Mouse (Mus musculus) 3134 (cell line): ENCODE results near the gene Ccnk.

Experiments used
- DNase-seq: peaks from one replicate; pipeline ENCODE4 v3.0.0-alpha.2; 2011; ENCODE audit warnings: low spot score; ENCODE audit not compliant: insufficient read length; ENCODE audit errors: extremely low read depth

Gene Ccnk

DNA sequence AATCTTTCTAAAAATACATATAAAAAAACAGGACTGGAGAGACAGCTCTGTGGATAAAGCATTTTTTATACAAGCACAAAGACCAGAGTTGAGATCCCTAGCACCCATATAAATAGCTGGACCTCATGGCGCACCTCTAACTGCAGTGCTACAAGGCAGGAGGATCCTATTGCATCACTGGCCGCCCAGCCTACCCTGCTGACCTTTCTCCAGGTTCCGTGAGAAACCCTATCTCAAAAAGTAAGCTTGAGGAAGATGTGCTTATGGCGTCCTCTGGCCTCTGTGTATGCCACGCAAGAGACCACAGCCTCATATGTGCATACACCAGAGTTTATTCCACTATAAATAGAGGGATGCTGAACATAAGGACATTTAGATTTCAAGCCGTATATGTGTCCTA is 2.3 kb downstream of the Ccnk start:
- no peak for DNase-seq

- DNase-seq = no peak
These were observed 8.2 kb downstream of the Ccnk start for GRCm38 (mm10) chr12:108187541-108188091.

DNA sequence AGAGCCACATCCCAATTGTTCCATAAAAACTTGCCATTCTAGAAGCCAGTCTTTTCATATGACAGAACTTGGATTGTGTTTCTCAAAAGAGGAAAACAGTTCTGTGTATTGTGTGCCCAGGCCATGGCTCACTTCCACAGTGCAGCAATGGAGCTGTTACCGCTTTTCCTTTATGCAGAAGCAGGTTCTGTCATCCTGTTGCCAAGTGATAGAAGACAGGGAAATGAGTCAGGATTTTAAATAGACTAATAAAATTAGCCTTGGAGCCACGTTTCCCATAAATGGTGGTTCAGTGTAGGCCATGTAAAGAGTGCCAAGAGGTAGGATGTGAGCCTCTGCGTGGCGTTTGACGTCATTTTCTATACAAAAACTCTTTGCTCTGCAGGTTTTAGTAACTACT is 14.5 kb downstream of the Ccnk start:
- DNase-seq = no peak

GRCm38 (mm10) chr12:108195761-108196160 is 16.4 kb downstream of the Ccnk start:
- DNase-seq = no peak

- no peak for DNase-seq
These were observed 19.1 kb downstream of the Ccnk start for GRCm38 (mm10) chr12:108198447-108198846.

DNA sequence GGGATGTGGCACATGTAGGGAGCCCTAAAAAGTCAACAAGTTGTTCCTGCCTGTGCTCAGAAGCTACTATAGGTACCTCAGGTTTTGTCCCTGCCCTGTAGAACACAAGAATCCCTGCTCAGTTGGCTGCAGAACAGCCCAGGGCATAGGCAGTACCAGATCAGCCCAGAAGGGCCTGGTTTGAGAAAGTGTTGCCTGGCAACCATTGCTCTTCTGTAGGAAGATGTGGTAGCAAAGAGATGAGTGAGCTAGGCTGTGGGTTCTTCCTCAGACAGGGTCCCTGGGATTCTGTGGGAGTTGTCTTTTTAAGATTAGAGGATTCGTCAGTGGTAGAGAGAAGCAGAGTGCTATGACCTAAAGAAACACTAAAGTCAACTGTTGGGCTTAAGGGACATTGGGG is 20.7 kb downstream of the Ccnk start:
- DNase-seq = no peak

- no peak for DNase-seq
These were observed 24.5 kb downstream of the Ccnk start for GRCm38 (mm10) chr12:108203895-108204294.

DNA sequence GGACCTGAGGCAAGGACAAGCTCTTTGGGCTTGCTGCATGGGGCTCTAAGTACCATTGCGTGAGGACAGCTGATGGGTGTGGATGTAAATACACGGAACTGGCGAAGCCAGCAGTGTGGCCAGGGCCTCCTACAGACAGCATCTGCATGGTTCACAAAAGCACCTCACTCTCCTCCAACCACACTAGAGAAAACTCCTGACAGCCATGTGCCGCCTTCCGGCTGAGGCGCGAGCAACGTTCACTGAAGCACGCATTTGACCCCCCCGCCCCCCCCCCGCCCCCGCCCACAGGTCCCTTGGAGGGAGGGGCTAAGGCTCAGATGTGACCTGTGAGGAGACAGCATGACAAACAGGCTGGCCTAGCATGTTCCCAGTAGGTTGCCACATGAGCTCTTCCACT is 25.6 kb downstream of the Ccnk start:
- DNase-seq = no peak

DNA sequence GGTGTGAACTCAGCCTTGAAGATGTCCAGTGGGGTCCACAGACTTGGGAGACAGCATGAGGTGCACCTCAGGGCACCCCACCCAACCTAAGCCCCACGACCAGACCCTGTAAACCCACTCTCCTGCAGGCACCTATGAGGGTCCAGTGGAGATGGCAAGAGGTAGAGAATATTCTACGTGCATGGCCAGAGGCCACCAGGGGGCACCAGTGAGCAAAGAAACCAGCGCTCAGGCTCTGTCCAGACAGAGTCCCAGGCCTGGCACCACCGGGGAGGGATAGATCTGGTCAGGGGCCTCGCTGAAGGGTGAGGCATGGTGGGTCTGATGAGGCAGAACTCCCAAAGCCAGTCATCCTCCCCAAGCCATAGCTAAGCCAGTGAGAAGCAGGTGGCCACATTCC is 27.3 kb downstream of the Ccnk start:
- DNase-seq = no peak

DNA sequence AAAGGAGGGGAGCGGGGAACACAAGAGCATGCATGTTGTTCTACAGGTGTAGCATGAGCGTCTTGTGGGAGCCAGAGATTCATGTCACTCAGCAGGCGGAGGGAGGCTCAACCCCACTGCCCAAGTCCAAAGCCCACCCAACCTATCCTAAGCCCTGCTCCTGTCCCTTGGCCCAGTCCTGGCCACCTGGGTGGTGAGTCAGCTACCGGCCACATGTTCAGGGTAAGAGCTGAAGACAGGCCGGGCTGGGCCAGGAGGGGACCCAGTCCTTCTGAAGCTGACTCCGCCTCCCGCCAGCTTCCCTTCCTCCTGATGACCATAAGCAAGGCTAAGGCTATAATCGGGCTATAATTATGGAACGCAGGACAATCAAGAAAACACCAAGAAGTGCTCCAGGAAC is 28.8 kb downstream of the Ccnk start:
- DNase-seq = no peak

DNA sequence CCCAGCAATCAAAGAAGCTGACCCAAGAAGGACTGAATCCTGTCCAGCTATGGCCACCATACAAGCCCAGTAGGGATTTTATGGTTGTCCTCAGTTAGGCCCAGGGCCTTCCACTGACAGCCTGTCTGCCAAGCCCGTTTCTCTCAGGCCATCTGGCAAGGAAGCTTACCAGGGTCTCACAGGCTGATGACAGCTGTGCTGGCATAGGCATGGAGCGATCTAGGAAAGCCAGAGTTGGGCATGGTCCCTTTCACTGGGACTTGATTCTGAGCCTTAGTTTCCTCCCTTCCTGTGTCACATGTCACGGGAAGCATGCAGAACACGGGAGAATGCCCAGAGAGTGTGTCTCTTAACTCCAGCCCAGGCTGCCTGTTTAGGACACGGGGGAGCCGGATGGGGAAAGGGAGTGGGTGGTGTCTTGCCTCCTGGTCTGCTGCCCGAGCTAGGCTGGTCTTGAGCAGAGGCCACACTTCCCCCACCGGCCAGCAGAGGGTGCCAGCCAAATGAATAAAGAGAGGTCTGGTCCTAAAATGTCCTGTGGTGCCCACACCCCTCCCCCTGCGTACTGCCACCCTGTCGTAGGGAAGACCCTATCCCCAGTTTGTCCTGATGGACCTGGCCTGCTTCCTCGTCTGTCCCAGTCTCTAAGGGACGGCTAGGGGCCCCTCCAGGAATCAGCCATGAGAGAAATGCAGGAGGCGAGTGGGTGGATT is 29.5 kb downstream of the Ccnk start:
- DNase-seq = peak; percentile 59

DNA sequence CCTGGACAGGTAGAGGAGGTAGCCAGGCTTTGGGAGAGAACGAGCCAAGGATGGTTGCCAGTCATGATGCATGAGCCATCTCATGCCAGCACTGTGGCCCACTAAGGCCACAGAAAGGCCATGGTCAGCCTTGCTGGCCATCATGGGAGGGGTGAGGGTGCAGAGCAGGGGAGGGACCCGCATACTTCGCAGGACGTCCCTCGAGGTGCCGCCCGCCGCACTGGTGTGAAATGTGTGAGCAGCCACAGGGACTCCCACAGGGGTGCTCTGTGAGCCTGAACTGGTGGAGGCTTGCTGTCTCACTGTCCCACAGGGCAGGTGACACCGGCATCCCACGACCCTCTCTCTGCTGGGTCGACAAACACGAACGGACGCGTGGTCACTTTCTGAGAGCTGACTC is 31.2 kb downstream of the Ccnk start:
- DNase-seq = no peak

- DNase-seq = no peak
These were observed 32.7 kb downstream of the Ccnk start for GRCm38 (mm10) chr12:108212071-108212470.

DNA sequence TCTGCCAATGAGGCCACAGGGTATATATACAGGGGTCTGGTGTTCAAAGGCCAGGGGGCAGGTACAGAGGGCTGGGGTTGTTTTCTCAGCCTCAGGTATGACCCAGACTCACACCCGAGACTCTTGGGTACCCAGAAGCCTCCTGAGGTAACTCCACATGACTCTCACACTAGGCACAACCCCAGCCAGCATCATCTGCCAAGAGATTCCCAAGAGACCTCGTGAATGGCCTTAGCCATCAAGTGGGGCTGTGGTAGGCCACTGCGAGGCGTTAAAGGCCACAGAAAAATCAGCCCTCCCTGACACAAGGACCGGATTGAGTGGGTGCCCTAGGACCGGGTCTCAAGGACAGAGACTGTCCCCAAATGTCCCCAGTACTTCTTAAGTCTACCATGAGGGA is 33.1 kb downstream of the Ccnk start:
- DNase-seq = no peak

DNA sequence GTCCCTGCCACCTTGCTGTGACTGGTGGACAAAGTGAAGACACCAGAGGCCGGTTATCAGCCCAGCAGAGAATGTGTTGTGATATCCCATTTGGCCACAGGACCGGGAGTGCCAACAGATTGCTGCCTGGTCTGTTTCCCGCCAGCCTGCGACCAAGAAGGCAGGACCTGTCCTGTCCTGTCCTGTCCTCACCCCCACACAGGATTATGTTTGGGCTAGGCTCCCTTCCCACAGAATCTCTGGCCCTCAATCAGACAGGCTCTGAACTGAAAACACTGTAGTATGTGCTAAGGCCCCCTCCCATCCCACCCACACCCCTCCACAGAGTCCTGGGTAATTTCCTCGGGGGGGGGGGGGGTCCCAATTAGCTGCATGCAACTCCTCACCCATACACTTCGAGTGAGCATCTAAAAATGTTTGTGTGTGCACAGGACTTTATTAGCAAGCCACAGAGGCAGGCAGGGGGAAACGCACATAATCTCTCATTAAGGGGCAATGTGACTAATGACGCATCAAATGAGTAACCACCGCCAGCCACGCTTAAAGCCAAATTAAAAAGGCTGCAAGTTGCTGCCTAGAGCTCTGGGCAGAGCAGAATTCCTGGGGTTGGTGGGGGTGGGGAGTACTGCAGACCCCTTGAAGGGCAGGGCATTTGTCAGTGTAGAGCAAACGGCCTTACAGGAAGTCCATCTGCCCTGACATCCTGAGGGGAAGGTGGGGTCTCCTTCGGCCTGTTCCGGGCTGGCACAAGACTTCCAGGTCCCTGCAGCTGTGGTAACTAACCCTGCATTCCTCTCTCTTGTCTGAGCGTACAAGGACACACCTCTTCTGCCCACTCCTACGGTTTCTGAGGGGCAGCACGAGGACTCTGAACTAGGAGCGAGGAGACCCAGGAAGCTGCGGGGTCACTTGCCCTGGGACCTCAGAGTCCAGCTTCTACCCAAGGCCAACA is 34.0 kb downstream of the Ccnk start:
- no peak for DNase-seq

DNA sequence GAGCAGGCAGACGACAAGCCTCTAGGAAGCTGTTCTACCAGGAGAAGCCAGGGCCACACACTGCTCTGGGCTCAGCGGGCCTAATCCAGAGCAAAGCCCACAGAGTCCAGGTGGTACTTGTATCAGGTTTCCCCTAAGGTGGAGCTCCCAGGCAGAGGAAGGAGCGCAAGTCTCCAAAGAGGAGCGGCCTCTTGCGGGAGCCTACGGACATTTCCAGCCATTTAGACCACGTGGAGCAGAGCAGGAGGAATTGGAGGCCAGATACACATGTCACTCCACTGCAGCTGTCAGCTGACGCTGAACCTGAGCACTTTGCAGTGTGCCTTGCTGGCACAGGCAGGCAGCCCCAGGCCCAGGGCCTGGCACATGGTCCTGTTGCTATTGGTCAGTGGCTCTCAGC is 35.7 kb downstream of the Ccnk start:
- DNase-seq = no peak

GRCm38 (mm10) chr12:108216611-108217370 is 37.4 kb downstream of the Ccnk start:
- no peak for DNase-seq

DNA sequence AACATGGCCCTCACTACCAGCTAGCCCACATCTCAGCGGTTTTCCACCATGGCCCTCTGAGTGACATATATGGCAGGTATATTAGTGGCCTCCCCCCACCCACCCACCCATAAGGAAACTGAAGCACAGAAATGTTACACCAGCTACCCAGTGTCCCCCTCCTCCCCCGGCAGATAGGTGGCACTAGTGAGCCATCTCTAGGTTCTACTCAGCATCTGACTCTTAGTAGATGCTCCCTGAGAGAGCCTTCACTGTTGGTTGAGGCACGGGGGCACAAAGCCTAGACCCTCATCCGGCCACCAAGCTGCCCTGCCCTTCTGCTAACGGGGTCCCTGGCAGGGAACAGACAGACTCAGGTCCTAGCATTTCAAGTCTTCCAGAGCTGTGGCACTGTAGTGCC is 38.2 kb downstream of the Ccnk start:
- DNase-seq = no peak

GRCm38 (mm10) chr12:108219163-108219562 is 39.8 kb downstream of the Ccnk start:
- no peak for DNase-seq

- DNase-seq = no peak
These were observed 40.6 kb downstream of the Ccnk start for GRCm38 (mm10) chr12:108219825-108220616.
